Mouse (Mus musculus) liver, embryonic 16.5 days (tissue): Measurements from ENCODE around the gene Acad10. TPM values are rescaled to one million over a fixed set of nuclear protein-coding genes. Genes with fewer than 3 reads are reported as not detected.
"Not testable (repeated sequence)": the region's sequence is repeated elsewhere in the genome, so short reads cannot be mapped to it uniquely, and the experiment has no call there.

ENCODE experiments used
- ATAC-seq: fragments of 200-750 bp; cut with Nextera tagmentation; 2 replicates; pipeline ENCODE4 v1.8.0; 2017; ENCODE audit warnings: low read depth, mild to moderate bottlenecking, moderate number of reproducible peaks, moderate library complexity
- H3K27ac ChIP-seq: fragments of 300-500 bp; sonication (generic); 2 replicates; pipeline ENCODE4 v1.5.1; 2014; ENCODE audit warnings: mild to moderate bottlenecking, low read length
- H3K27me3 ChIP-seq: fragments of 300-500 bp; sonication (generic); 2 replicates; pipeline ENCODE4 v1.6.1; 2014; ENCODE audit warnings: low read depth, low read length, mixed read lengths; ENCODE audit not compliant: control insufficient read depth, insufficient read depth
- H3K36me3 ChIP-seq: fragments of 300-500 bp; sonication (generic); 2 replicates; pipeline ENCODE4 v1.6.1; 2014; ENCODE audit warnings: mild to moderate bottlenecking; ENCODE audit not compliant: control insufficient read depth, insufficient read depth
- H3K4me1 ChIP-seq: fragments of 300-500 bp; sonication (generic); 2 replicates; pipeline ENCODE4 v1.6.1; 2014; ENCODE audit warnings: low read depth, low read length, mixed read lengths; ENCODE audit not compliant: control insufficient read depth
- H3K4me2 ChIP-seq: fragments of 300-500 bp; sonication (generic); 2 replicates; pipeline ENCODE4 v1.6.1; 2014; ENCODE audit warnings: low read depth, low read length, mixed read lengths
- H3K4me3 ChIP-seq: fragments of 300-500 bp; sonication (generic); 2 replicates; pipeline ENCODE4 v1.5.1; 2014; ENCODE audit warnings: low read depth, mild to moderate bottlenecking, low read length
- H3K9ac ChIP-seq: fragments of 300-500 bp; sonication (generic); 2 replicates; pipeline ENCODE4 v1.6.1; 2014; ENCODE audit warnings: low read depth, low read length
- H3K9me3 ChIP-seq: fragments of 300-500 bp; sonication (generic); replicated peaks from 2 replicates; pipeline ENCODE4 v1.6.1; 2016; ENCODE audit warnings: low read length; ENCODE audit not compliant: control insufficient read depth
- WGBS: fragments of 180-500 bp; shearing (Covaris S2); extraction: QIAGEN DNeasy Blood & Tissue Kit; methylation state at CpG from one replicate; pipeline ENCODE4 v1.1.7; 2014; ENCODE audit not compliant: insufficient replicate concordance; 5-methylcytosine and 5-hydroxymethylcytosine counted together
- polyA plus RNA-seq: library from polyadenylated mRNA; unstranded; fragments of >200 nt; fragmentation: Nextera tagmentation; extraction: Ambion mirVana; gene quantifications from 2 replicates; pipeline ENCODE4 v1.2.1, GENCODE M21; 2015

The Acad10 gene
- polyA plus RNA-seq, 1 experiment from 2014 or later = 5.5 TPM

DNA sequence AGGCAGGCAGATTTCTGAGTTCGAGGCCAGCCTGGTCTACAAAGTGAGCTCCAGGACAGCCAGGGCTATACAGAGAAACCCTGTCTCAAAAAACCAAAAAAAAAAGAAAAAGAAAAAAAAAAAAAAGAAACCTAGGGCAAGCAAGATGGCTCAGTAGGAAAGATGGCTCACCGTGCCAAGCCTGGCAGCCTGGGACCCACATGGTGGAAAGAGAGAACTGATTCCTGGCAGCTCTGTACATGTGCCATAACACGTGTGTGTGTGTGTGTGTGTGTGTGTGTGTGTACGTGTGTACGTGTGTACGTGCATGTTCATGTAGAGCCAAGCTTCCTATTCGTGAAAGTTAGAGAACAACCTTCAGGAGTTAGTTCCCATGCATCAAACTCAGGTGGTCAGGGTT, 31.1 kb upstream of the Acad10 start:
- not testable (repeated sequence) for H3K4me3 ChIP-seq, ATAC-seq, H3K36me3 ChIP-seq, H3K9me3 ChIP-seq, H3K4me2 ChIP-seq, H3K4me1 ChIP-seq, H3K27me3 ChIP-seq, H3K9ac ChIP-seq
- WGBS = 74% methylated on average over 7 of the region's 7 CpGs
- peak overlapping the region; percentile 5; the same call in 1 of the 2 replicates for H3K27ac ChIP-seq

DNA sequence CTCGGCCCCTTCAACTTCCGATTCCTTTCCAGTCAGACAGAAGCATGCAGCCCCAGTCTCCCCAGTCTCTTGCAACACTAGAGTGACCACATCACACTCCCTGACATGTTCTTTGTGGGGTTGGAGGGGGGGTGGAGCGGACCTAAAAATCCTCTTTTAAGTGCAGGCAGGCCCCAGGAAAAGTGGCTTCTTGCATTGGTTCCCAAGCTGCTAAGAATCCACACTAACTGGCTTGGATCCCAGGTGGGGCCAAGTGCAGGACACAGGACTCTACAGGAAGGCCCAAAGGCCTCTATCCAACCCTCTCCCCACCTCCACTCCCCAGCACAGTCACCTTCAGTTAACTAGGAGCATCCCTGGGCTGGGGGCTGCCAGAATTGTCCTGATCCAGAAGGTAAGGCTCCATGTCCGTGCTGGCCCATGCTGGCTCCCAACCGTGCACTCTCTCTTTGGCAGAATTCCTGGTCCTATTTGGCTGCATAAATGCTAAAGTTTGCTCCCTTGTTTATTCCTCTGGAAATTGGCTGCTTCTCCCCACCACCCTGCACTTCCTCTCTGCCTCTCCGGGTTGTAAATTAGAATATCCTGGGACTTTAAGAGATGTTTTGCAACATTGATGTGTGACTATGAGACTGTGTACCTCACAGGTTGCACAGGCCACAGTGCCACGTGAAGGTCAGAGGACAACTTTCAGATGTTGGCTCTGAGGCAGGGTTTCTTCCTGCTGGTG, 30.3 kb upstream of the Acad10 start:
- Histone ChIP-seq H3K27me3 (no peaks in the 10 kb centered on the region), H3K27ac (peak overlapping the region; percentile 80), H3K36me3 (peaks cover 11% of the 10 kb centered on the region), H3K4me1 (no peaks in the 10 kb centered on the region; the same call in 1 of the 2 replicates), H3K4me2 (no peak overlapping the region), H3K4me3 (no peak overlapping the region), H3K9me3 (no peaks in the 10 kb centered on the region), H3K9ac (no peak overlapping the region)
- 60% methylated on average over 7 of the region's 7 CpGs for WGBS
- ATAC-seq = peak; percentile 80

DNA sequence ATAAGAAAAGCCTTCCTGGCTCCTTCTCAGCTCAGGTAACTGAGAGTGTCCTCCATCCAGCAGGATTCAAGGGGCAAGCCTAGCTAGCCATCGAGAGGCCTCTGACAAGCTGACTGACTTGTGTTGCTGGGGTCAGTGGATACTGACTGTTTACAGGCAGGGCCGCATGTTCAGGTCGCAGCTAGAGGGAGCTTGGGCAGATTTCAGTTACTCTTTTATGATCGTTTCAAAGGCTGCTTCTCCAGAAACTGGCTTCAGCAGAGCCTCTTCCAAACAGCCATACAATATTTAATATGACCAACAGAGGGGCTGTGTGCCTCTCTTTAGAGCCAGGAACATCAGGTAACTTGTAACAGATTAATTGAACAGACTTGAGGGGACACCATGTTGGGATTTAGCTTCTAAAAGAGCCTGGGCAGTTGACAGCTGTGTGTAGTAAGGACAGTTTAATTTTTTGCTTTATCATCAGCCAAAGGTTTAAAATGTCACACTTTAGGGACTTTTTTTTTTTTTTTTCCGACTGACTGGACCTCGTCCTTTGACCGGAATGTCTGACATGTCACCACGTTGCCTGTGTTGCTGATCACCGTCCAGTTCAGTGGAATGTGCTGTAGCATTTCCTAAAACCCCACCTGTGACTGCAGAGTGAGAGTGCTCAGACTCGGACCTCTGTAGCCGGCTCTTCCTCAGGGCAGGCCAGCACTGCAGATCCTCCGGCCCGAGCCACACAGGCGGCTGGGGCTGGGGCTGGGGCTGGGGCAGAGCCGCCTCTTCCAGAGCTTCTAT, 26.0 kb upstream of the Acad10 start:
- Histone ChIP-seq H3K4me1 (no peaks in the 10 kb centered on the region; the same call in 1 of the 2 replicates), H3K27ac (peak overlapping the region; percentile 58), H3K27me3 (no peaks in the 10 kb centered on the region), H3K9me3 (no peaks in the 10 kb centered on the region), H3K36me3 (peaks cover 35% of the 10 kb centered on the region), H3K4me2 (no peak overlapping the region), H3K9ac (no peak overlapping the region; the same call in 1 of the 2 replicates), H3K4me3 (no peak overlapping the region)
- ATAC-seq = 0 out of 2 replicates have a peak, but pooled peaks have one; percentile 20
- 68% methylated on average over 15 of the region's 15 CpGs for WGBS

DNA sequence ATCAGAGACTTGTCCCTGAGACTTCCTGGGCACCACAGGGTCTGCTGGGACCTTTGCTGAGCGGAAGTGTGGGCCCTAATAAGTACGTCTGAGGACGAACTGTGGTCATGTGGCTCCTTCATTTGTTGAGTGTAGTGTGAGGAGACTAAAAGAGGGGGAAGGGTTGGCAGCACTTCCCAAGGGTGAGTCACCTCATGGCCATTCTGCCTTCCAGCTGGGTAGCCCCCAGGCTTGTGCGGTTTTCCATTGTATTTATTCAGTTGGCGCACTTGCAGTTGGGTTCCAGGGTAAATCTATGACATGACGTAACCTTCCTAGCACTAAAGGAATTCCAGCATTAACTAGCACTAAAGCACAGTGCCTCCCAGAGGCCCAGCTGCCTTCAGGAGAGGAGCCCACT, 25.2 kb upstream of the Acad10 start:
- H3K27ac ChIP-seq = peak overlapping the region; percentile 58
- H3K4me1 ChIP-seq = no peaks in the 10 kb centered on the region; the same call in 1 of the 2 replicates
- no peak; the same call in 1 of the 2 replicates for ATAC-seq
- no peak overlapping the region for H3K9ac ChIP-seq
- H3K9me3 ChIP-seq = no peaks in the 10 kb centered on the region
- no peaks in the 10 kb centered on the region for H3K27me3 ChIP-seq
- WGBS = 82% methylated on average over 6 of the region's 6 CpGs
- H3K36me3 ChIP-seq = peaks cover 42% of the 10 kb centered on the region
- H3K4me3 ChIP-seq = no peak overlapping the region
- no peak overlapping the region for H3K4me2 ChIP-seq

DNA sequence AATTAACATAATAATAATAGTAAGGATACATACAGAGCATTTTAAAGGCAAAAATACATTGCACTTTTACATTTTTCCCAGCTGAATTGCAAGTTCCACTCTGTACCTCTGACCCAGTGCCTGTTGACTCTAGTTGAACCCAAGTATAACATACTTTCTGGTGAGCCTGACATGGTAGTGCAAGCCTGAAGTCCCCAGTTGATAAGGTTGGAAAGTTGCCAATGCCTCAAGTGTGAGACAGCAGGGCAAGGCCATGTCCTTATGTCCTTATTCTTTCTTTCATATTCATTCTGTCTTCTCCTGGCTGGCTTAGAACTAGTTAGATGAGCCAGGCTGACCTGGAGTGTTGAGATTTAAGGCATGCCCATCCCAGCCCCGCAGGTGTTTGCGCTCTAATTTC, 21.9 kb upstream of the Acad10 start:
- Histone ChIP-seq H3K4me3 (no peak overlapping the region), H3K27ac (no peak overlapping the region), H3K4me2 (no peak overlapping the region), H3K9ac (no peak overlapping the region), H3K27me3 (no peaks in the 10 kb centered on the region), H3K9me3 (no peaks in the 10 kb centered on the region), H3K4me1 (no peaks in the 10 kb centered on the region; the same call in 1 of the 2 replicates), H3K36me3 (peaks cover 50% of the 10 kb centered on the region)
- no peak for ATAC-seq
- 90% methylated on average over 2 of the region's 2 CpGs for WGBS

DNA sequence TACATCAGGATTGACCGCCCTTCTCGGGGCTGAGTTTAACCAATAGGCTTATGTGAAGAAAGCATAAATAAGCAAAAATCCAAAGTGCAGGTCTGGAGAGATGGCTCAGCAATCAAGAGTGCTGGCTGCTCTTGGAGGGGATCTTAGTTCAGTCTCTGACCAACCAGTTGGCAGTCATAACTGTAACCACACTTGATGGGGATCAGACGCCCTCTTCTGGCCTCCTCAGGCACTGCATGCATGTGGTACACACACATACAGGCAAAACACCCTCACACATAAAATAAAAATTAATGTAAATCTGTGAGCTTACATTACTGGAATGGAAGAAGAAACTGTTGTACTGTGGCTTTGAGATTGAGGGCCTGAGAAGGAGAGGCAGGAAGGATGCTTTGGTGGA, 10.1 kb upstream of the Acad10 start:
- no peak overlapping the region for H3K4me2 ChIP-seq
- peak; percentile 51; the same call in 1 of the 2 replicates for ATAC-seq
- H3K27me3 ChIP-seq = no peaks in the 10 kb centered on the region

DNA sequence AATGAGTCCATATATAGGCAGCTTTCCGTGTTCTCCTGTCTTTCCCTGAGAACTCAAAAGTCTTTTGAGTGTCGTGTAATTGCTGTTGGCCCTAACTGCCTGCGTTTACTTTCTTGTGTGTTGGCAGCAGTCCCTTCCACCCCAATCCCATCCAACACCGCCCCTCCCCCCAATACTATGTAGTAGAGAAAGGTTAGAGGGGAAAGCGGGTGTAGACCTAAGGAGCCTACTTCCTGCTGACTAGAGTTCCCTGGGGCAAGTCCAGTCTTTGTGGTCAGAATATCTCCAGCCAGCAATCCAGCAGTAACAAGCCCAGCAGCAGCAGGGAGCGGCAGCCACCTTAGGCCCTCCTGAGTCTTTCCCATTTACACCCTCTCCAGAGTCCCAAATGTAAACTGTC, 8.1 kb upstream of the Acad10 start:
- H3K27me3 ChIP-seq = no peaks in the 10 kb centered on the region
- H3K4me2 ChIP-seq = no peak overlapping the region
- no peak overlapping the region for H3K4me3 ChIP-seq
- H3K4me1 ChIP-seq = no peaks in the 10 kb centered on the region
- H3K27ac ChIP-seq = no peak overlapping the region
- H3K9ac ChIP-seq = no peak overlapping the region
- H3K36me3 ChIP-seq = peaks cover 27% of the 10 kb centered on the region
- no peaks in the 10 kb centered on the region for H3K9me3 ChIP-seq
- ATAC-seq = no peak
- WGBS = 75% methylated on average over 6 of the region's 6 CpGs

More for the DNA sequence above, 10.1 kb upstream of the Acad10 start:
- WGBS = 73% methylated on average over 3 of the region's 3 CpGs
- H3K9me3 ChIP-seq = no peaks in the 10 kb centered on the region
- no peaks in the 10 kb centered on the region for H3K4me1 ChIP-seq
- H3K36me3 ChIP-seq = peaks cover 27% of the 10 kb centered on the region
- H3K4me3 ChIP-seq = no peak overlapping the region
- H3K9ac ChIP-seq = no peak overlapping the region
- H3K27ac ChIP-seq = no peak overlapping the region

DNA sequence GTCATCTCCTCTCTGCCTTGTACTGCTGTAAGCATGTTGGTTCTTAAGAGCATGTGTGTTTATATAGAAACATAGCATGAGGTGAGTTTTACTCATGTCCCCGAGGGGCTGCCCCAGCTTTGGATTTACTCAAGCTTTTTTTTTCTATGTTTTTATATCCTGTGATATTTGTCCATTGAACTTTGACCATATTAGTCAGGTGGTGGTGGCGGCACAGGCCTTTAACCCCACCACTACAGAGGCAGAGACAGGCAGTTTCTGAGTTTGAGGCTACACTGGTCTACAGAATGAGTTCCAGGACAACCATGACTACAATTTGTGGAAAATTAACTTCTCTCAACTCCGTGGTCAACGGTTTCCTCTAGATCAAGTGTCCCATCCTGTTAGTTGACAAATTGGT, 6.8 kb upstream of the Acad10 start:
- Histone ChIP-seq H3K4me2 (no peak overlapping the region), H3K27ac (no peak overlapping the region), H3K9ac (no peak overlapping the region), H3K27me3 (no peaks in the 10 kb centered on the region), H3K9me3 (no peaks in the 10 kb centered on the region), H3K4me3 (no peak overlapping the region), H3K4me1 (peaks cover 2% of the 10 kb centered on the region), H3K36me3 (peaks cover 34% of the 10 kb centered on the region)
- ATAC-seq = no peak
- 61% methylated on average over 4 of the region's 4 CpGs for WGBS

DNA sequence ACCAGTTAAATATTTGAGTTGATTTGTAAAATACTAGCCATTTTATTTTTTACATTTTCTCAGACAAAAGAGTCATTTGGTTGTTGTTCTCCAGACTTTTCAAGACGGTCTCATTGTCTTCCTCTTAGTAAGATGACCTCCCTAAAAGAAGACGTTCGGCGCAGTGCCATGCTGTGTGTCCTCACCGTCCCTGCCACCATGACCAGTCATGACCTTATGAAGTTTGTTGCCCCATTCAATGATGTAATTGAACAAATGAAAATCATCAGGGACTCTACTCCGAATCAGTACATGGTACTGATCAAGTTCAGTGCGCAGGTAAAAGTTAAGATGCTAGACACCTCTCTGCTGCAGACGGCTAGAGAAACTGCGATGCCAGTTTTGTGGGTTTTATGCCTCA, 4.7 kb upstream of the Acad10 start:
- H3K4me3 ChIP-seq = no peak overlapping the region
- H3K36me3 ChIP-seq = peaks cover 29% of the 10 kb centered on the region
- ATAC-seq = no peak
- peaks cover 13% of the 10 kb centered on the region for H3K4me1 ChIP-seq
- WGBS = 86% methylated on average over 9 of the region's 9 CpGs
- H3K4me2 ChIP-seq = no peak overlapping the region
- H3K9ac ChIP-seq = no peak overlapping the region
- no peaks in the 10 kb centered on the region for H3K9me3 ChIP-seq
- no peak overlapping the region for H3K27ac ChIP-seq
- no peaks in the 10 kb centered on the region for H3K27me3 ChIP-seq
